Mouse (Mus musculus) spleen, adult 2 months (tissue): ENCODE measurements around the gene Nprl3. TPM values are rescaled to one million over a fixed set of nuclear protein-coding genes. Genes with fewer than 3 reads are reported as not detected.

Experiments used
- DNase-seq, 2 experiments: peaks; one replicate each; pipeline versions ENCODE4 v3.0.0 to v3.0.0-alpha.2; 2012 to 2021; ENCODE audit warnings: low spot score in 2 of 2, low read depth in 1 of 2
- H3K27ac ChIP-seq: fragments of 200-500 bp; 2 replicates; pipeline ENCODE4 v1.5.1; 2012; ENCODE audit warnings: low read length, inconsistent platforms; ENCODE audit not compliant: insufficient read depth
- H3K27me3 ChIP-seq: fragments of 200-500 bp; 2 replicates; pipeline ENCODE4 v1.6.1; 2012; ENCODE audit warnings: mild to moderate bottlenecking, moderate library complexity, low read length, inconsistent platforms; ENCODE audit not compliant: control insufficient read depth, insufficient read depth
- H3K36me3 ChIP-seq: fragments of 200-500 bp; 2 replicates; pipeline ENCODE4 v1.6.1; 2012; ENCODE audit warnings: mild to moderate bottlenecking, low read length, inconsistent platforms; ENCODE audit not compliant: control insufficient read depth, insufficient read depth
- H3K4me1 ChIP-seq: fragments of 200-500 bp; 2 replicates; pipeline ENCODE4 v1.6.1; 2011; ENCODE audit warnings: inconsistent platforms; ENCODE audit not compliant: control insufficient read depth, insufficient read depth, insufficient read length
- H3K4me3 ChIP-seq: fragments of 200-500 bp; 2 replicates; pipeline ENCODE4 v1.5.1; 2011; ENCODE audit warnings: mild to moderate bottlenecking, inconsistent platforms; ENCODE audit not compliant: insufficient read depth, insufficient read length; ENCODE audit errors: extremely low read depth
- CTCF ChIP-seq: fragments of 200-500 bp; IDR thresholded peaks from 2 replicates; pipeline ENCODE4 v1.5.1; 2011; ENCODE audit warnings: mild to moderate bottlenecking, inconsistent platforms; ENCODE audit not compliant: insufficient read depth, insufficient read length, insufficient replicate concordance; ENCODE audit errors: extremely low read depth
- POLR2A ChIP-seq: fragments of 200-500 bp; IDR thresholded peaks from 2 replicates; pipeline ENCODE4 v1.6.1; 2011; ENCODE audit warnings: low read depth, low read length, inconsistent platforms
- WGBS: fragments of 180-500 bp; shearing (Covaris S2); methylation state at CpG from one replicate; pipeline ENCODE4 v1.1.7; 2018; 5-methylcytosine and 5-hydroxymethylcytosine counted together
- polyA plus RNA-seq: library from polyadenylated mRNA; depleted of rRNA; stranded (reverse); fragments of >200 nt; gene quantifications from 2 replicates; pipeline ENCODE4 v1.2.3, GENCODE M21; 2012

Nprl3 gene
- polyA plus RNA-seq, 1 experiment: 76.9 TPM

- DNase-seq: no peak
- H3K4me3 ChIP-seq: peak overlapping the region; percentile 73
- WGBS: 29% methylated on average over 6 of the region's 6 CpGs
- H3K27ac ChIP-seq: peak overlapping the region; percentile 81; the same call in 1 of the 2 replicates
- no peaks in the 10 kb centered on the region for H3K27me3 ChIP-seq
- H3K36me3 ChIP-seq: peaks cover 2% of the 10 kb centered on the region
- TF ChIP-seq POLR2A: no peak
- TF ChIP-seq CTCF: no peak
- H3K4me1 ChIP-seq: 0 out of 2 replicates have a peak, but pooled peaks cover 2% of the 10 kb centered on the region
Measured at GRCm38 (mm10) chr11:32266776-32267175, 731 bp downstream of the Nprl3 start.

GRCm38 (mm10) chr11:32266194-32266593 is 1.3 kb downstream of the Nprl3 start:
- Histone ChIP-seq H3K4me1 (0 out of 2 replicates have a peak, but pooled peaks cover 2% of the 10 kb centered on the region), H3K27ac (peak overlapping the region; percentile 23; the same call in 1 of the 2 replicates), H3K36me3 (peaks cover 5% of the 10 kb centered on the region), H3K4me3 (no peak overlapping the region), H3K27me3 (no peaks in the 10 kb centered on the region)
- DNase-seq: no peak
- WGBS: 92% methylated on average over 6 of the region's 6 CpGs
- TF ChIP-seq POLR2A (no peak), CTCF (no peak)

GRCm38 (mm10) chr11:32265117-32265738 is 2.3 kb downstream of the Nprl3 start:
- H3K27ac ChIP-seq: no peak overlapping the region
- H3K4me1 ChIP-seq: 0 out of 2 replicates have a peak, but pooled peaks cover 2% of the 10 kb centered on the region
- no peak overlapping the region for H3K4me3 ChIP-seq
- H3K27me3 ChIP-seq: no peaks in the 10 kb centered on the region
- H3K36me3 ChIP-seq: peaks cover 10% of the 10 kb centered on the region
- WGBS: 71% methylated on average over 3 of the region's 3 CpGs
- TF ChIP-seq CTCF: no peak
- no peak for TF ChIP-seq POLR2A
- DNase-seq: no peak

- Histone ChIP-seq H3K36me3 (peaks cover 10% of the 10 kb centered on the region), H3K4me1 (no peaks in the 10 kb centered on the region), H3K27me3 (no peaks in the 10 kb centered on the region), H3K27ac (no peak overlapping the region), H3K4me3 (no peak overlapping the region)
- no peak for TF ChIP-seq CTCF
- TF ChIP-seq POLR2A: no peak
- DNase-seq: no peak
- WGBS: 92% methylated on average over 10 of the region's 10 CpGs
Measured at GRCm38 (mm10) chr11:32262674-32263415, 4.7 kb downstream of the Nprl3 start.

- 88% methylated on average over 3 of the region's 3 CpGs for WGBS
- Histone ChIP-seq H3K27me3 (no peaks in the 10 kb centered on the region), H3K36me3 (peaks cover 14% of the 10 kb centered on the region), H3K4me1 (no peaks in the 10 kb centered on the region), H3K27ac (peak overlapping the region; percentile 7; the same call in 1 of the 2 replicates), H3K4me3 (no peak overlapping the region)
- TF ChIP-seq CTCF (no peak), POLR2A (no peak)
- no peak for DNase-seq
Measured at GRCm38 (mm10) chr11:32256566-32256965, 10.9 kb downstream of the Nprl3 start.

GRCm38 (mm10) chr11:32256146-32256545 is 11.4 kb downstream of the Nprl3 start:
- WGBS: 86% methylated on average over 1 of the region's 1 CpGs
- Histone ChIP-seq H3K27me3 (no peaks in the 10 kb centered on the region), H3K36me3 (peaks cover 13% of the 10 kb centered on the region), H3K4me1 (no peaks in the 10 kb centered on the region), H3K27ac (no peak overlapping the region), H3K4me3 (no peak overlapping the region)
- no peak for DNase-seq
- no peak for TF ChIP-seq CTCF
- TF ChIP-seq POLR2A: no peak

GRCm38 (mm10) chr11:32253121-32253520 is 14.4 kb downstream of the Nprl3 start:
- no peak for DNase-seq
- WGBS: 100% methylated on average over 1 of the region's 1 CpGs
- Histone ChIP-seq H3K27ac (no peak overlapping the region), H3K4me1 (no peaks in the 10 kb centered on the region), H3K36me3 (peaks cover 16% of the 10 kb centered on the region), H3K27me3 (no peaks in the 10 kb centered on the region), H3K4me3 (no peak overlapping the region)
- TF ChIP-seq POLR2A: no peak
- TF ChIP-seq CTCF: no peak
